Mouse (Mus musculus) ES-Bruce4 (cell line): ENCODE data around the gene Zfp39. TPM values are rescaled to one million over a fixed set of nuclear protein-coding genes. Genes with fewer than 3 reads are reported as not detected.
A peak's percentile ranks its signal among the peaks of the same experiment; 100 is the strongest.

Experiments used
- H3K27ac ChIP-seq: 2 replicates; pipeline ENCODE4 v1.5.1; 2012; ENCODE audit warnings: low read length, inconsistent platforms; ENCODE audit not compliant: insufficient read depth
- H3K27me3 ChIP-seq: 2 replicates; pipeline ENCODE4 v1.6.1; 2012; ENCODE audit warnings: mild to moderate bottlenecking, low read length, inconsistent platforms; ENCODE audit not compliant: control insufficient read depth, poor library complexity, insufficient read depth, severe bottlenecking
- H3K36me3 ChIP-seq: 2 replicates; pipeline ENCODE4 v1.6.1; 2012; ENCODE audit warnings: inconsistent platforms, mild to moderate bottlenecking, low read length, moderate library complexity; ENCODE audit not compliant: control insufficient read depth, poor library complexity, insufficient read depth, severe bottlenecking
- H3K4me1 ChIP-seq: one replicate; pipeline ENCODE4 v1.8.1; 2011; ENCODE audit warnings: low read length; ENCODE audit not compliant: control insufficient read depth, insufficient read depth
- H3K4me3 ChIP-seq: 2 replicates; pipeline ENCODE4 v1.5.1; 2011; ENCODE audit warnings: low read depth, mild to moderate bottlenecking, low read length
- H3K9ac ChIP-seq: 2 replicates; pipeline ENCODE4 v1.6.1; 2012; ENCODE audit warnings: low read depth, mild to moderate bottlenecking, inconsistent platforms; ENCODE audit not compliant: poor library complexity, severe bottlenecking
- H3K9me3 ChIP-seq: replicated peaks from 2 replicates; pipeline ENCODE4 v1.6.1; 2012; ENCODE audit warnings: mild to moderate bottlenecking, low read length, inconsistent platforms; ENCODE audit not compliant: control insufficient read depth, poor library complexity, insufficient read depth, severe bottlenecking
- CTCF ChIP-seq: IDR thresholded peaks from one replicate; pipeline ENCODE4 v1.8.1; 2011; ENCODE audit warnings: low read depth, low read length
- EP300 ChIP-seq: IDR thresholded peaks from 2 replicates; pipeline ENCODE4 v1.6.1; 2011; ENCODE audit warnings: low read depth, low read length; ENCODE audit not compliant: insufficient read depth
- POLR2A ChIP-seq: IDR thresholded peaks from one replicate; pipeline ENCODE4 v1.8.1; 2011; ENCODE audit warnings: low read length; ENCODE audit not compliant: insufficient read depth
- polyA plus RNA-seq: library from polyadenylated mRNA; stranded (reverse); fragments of >200 nt; gene quantifications from 2 replicates; pipeline ENCODE4 v1.2.4, GENCODE M21; 2011; ENCODE audit warnings: low read depth; ENCODE audit not compliant: missing spikeins, insufficient read depth, insufficient read length

Gene Zfp39
- polyA plus RNA-seq, 1 experiment: 6.1 TPM

DNA sequence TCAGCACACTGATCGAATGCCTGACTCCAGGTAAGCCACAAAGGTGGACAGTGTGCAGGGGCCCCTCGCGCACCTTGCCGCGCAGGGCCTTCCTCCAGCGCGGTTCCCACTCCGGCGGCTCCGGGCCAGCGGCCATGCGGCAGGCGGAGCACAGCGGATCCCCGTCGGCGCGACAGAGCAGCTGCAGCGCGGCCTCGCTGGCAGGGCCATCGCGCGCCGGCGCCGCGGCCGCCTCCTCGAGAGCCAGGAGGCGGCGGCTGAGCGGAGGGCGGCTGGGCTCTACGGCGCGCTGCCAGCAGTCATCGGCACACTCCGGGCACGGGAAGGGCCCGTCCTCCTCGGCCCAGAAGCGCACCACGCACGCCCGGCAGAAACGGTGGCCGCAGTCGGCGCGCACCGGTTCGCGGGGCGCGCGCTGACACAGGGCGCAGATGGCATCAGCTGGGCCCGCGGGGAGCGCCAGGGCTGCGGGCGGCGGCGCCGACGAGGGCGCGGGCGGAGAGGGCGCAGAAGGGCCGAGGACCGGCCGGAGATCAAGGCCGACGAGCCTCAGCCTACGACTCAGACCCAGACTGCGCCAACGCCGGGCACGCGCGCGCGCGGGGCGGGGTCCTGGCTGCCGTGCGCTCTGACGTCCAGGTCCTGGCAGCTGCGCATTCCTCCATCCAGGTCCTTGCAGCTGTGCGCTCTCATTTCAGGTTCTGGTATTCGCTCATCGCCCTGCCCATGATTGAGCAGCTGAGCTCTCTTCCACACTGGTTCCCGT lies 34.5 kb upstream of the Zfp39 start, which contains the start of gene Rnf187:
Rnf187 (minus strand) TSS at position 595 of the 766 bp plus-strand sequence.
- Histone ChIP-seq H3K4me1 (no peaks in the 10 kb centered on the region), H3K9me3 (no peaks in the 10 kb centered on the region), H3K27me3 (no peaks in the 10 kb centered on the region), H3K9ac (peak within 1 kb of the TSS; percentile 85), H3K36me3 (peaks cover 21% of the 10 kb centered on the region), H3K4me3 (peak within 1 kb of the TSS; percentile 94), H3K27ac (no peak within 1 kb of the TSS)
- TF ChIP-seq POLR2A (peak; percentile 39), EP300 (peak; percentile 80; the same call in 1 of the 2 replicates), CTCF (no peak)

DNA sequence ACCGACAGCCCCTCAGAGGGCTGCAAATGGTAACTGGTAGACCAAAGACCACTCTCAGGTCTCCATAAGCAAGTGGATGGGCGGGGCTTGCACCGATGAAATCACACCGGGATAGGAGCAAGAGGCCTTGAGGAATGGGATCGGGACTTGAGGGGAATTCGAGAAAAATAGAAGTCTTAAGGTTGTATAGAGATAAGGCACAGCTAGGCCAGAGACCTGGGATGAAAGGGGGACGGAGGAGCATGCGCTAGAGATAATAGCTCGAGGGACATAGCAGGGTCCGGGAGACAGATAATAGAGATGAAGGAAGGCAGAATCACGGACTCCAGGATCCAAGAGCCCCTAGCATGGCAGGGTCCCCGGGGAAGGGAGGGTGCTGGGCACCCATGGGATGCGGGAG lies 33.9 kb upstream of the Zfp39 start:
- no peaks in the 10 kb centered on the region for H3K4me1 ChIP-seq
- H3K9ac ChIP-seq: peak overlapping the region; percentile 85
- peaks cover 25% of the 10 kb centered on the region for H3K36me3 ChIP-seq
- H3K9me3 ChIP-seq: no peaks in the 10 kb centered on the region
- peak overlapping the region; percentile 94 for H3K4me3 ChIP-seq
- H3K27me3 ChIP-seq: no peaks in the 10 kb centered on the region
- H3K27ac ChIP-seq: no peak overlapping the region
- TF ChIP-seq CTCF: no peak
- TF ChIP-seq POLR2A: no peak
- no peak for TF ChIP-seq EP300

DNA sequence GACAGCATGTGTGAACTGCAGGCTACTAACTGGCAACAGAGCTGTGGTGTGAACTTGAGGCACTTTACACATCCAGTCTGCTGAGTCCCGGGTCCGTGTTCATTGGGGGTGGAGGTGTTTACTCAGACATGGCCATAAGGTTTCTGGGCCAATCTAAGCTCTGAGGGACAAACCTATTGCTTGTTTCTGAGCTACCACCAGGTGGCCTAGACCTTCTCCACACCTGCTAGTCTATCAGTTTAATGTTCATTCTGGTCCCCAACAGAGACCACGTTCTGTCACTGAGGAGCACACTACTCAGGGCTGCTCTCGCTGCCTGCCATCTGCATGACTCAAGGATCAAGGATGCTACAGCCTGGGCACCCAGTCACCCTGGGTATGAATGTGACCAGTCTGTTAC lies 27.6 kb upstream of the Zfp39 start:
- peaks cover 28% of the 10 kb centered on the region for H3K36me3 ChIP-seq
- no peak overlapping the region for H3K9ac ChIP-seq
- TF ChIP-seq POLR2A (no peak), EP300 (no peak), CTCF (no peak)
- no peaks in the 10 kb centered on the region for H3K27me3 ChIP-seq
- no peak overlapping the region for H3K4me3 ChIP-seq
- H3K4me1 ChIP-seq: peaks cover 2% of the 10 kb centered on the region
- no peaks in the 10 kb centered on the region for H3K9me3 ChIP-seq
- H3K27ac ChIP-seq: no peak overlapping the region

DNA sequence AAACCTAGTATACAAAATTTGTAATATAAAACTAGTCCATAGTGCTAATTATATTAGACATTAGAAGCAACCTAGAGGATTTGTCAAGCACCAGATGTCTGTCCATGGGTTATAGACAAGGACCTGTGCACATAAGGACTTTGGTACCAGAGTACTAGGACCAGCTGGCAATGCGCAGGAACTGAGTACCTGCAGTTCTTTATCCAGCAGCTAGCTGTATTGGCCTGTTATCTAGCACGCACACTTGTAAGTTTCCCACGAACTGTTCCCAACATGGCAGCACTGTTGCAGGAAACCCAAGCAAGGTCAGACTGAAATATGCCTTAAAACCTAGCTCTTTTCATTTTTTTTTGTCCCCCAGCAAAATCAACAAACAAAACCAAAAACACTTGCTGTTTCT lies 26.2 kb upstream of the Zfp39 start:
- peaks cover 20% of the 10 kb centered on the region for H3K36me3 ChIP-seq
- no peak overlapping the region for H3K4me3 ChIP-seq
- peaks cover 2% of the 10 kb centered on the region for H3K4me1 ChIP-seq
- TF ChIP-seq EP300 (no peak), CTCF (no peak), POLR2A (no peak)
- no peak overlapping the region for H3K27ac ChIP-seq
- H3K27me3 ChIP-seq: no peaks in the 10 kb centered on the region
- no peaks in the 10 kb centered on the region for H3K9me3 ChIP-seq
- H3K9ac ChIP-seq: no peak overlapping the region

DNA sequence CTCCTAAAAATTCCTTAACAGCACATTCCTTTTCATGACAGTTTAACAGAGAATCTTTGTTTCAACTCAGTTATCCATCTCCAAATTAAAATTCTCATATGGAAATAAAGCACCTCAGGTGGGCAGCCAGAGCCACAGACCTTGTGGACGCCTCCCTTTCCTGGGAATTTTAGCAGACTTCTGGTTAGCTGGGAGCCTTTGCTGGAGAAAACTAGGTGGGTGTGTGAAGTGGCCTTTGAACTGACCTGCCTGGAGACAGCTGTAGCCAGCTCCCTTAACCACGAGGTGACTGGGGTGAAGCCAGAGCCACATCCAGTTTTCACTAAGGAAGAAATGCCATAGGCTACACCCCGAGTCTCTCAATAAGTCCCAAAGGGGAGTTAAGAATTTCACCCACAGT lies 25.6 kb upstream of the Zfp39 start:
- TF ChIP-seq EP300 (no peak), CTCF (no peak), POLR2A (no peak)
- Histone ChIP-seq H3K27me3 (no peaks in the 10 kb centered on the region), H3K9ac (no peak overlapping the region), H3K4me1 (peaks cover 2% of the 10 kb centered on the region), H3K9me3 (no peaks in the 10 kb centered on the region), H3K4me3 (no peak overlapping the region), H3K27ac (no peak overlapping the region), H3K36me3 (peaks cover 20% of the 10 kb centered on the region)

DNA sequence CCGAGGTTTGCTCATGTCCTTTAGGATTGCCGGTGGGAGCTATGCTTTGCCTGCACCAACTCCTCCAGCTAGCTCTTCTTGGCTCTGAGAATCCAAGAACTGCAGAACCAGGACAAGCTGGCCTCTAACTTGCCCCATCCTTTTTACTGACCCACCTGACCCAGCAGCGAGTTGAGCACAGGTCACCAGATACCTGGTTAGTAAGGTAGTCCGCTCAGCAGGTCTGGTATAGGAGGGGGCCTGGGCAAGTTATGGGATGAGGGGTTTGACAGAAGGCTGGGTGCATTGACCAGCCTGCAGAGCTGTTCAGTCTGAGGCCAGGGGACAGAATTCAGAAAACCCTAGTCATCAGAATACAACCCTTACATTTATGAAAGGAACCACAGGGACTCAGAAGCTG lies 25.0 kb upstream of the Zfp39 start:
- Histone ChIP-seq H3K27ac (no peak overlapping the region), H3K4me3 (no peak overlapping the region), H3K27me3 (no peaks in the 10 kb centered on the region), H3K4me1 (peaks cover 2% of the 10 kb centered on the region), H3K36me3 (peaks cover 14% of the 10 kb centered on the region), H3K9ac (no peak overlapping the region), H3K9me3 (no peaks in the 10 kb centered on the region)
- TF ChIP-seq POLR2A (no peak), CTCF (no peak), EP300 (no peak)
